Mouse (Mus musculus) urinary bladder, postnatal 4 days (tissue): ENCODE measurements at regions not wholly inside any gene's neighbourhood (a gene's known extent, or its start where the extent isn't known, plus 50 kb on each side); places are given as distances from the start of the nearest gene placed in this dataset.

Source experiments
- DNase-seq, 2 experiments: peaks; one replicate each; pipeline ENCODE4 v3.0.0; 2021 to 2022; ENCODE audit warnings: low spot score in 2 of 2

- DNase-seq = no peak
Observed at GRCm38 (mm10) chr2:61527127-61527526, 51.3 kb upstream of the Tank start.

- DNase-seq = no peak
Observed at GRCm38 (mm10) chr2:61524060-61524734, 54.2 kb upstream of the Tank start.

- no peak for DNase-seq
Observed at GRCm38 (mm10) chr2:61514445-61515123, 63.8 kb upstream of the Tank start.

- no peak for DNase-seq
Observed at GRCm38 (mm10) chr2:61513787-61514444, 64.5 kb upstream of the Tank start.

GRCm38 (mm10) chr2:61503594-61503993 is 74.8 kb upstream of the Tank start:
- DNase-seq = no peak

GRCm38 (mm10) chr2:61501922-61502321 is 76.5 kb upstream of the Tank start:
- no peak for DNase-seq

- DNase-seq = no peak
Observed at GRCm38 (mm10) chr2:61499266-61499665, 79.1 kb upstream of the Tank start.

- DNase-seq = no peak
Observed at GRCm38 (mm10) chr2:61497930-61498329, 80.5 kb upstream of the Tank start.

- no peak for DNase-seq
Observed at GRCm38 (mm10) chr2:61496968-61497367, 81.4 kb upstream of the Tank start.

- peak; percentile 55 to 83 for DNase-seq
Observed at GRCm38 (mm10) chr2:61493918-61494712, 84.3 kb upstream of the Tank start.

- no peak for DNase-seq
Observed at GRCm38 (mm10) chr2:61492043-61492743, 86.2 kb upstream of the Tank start.

GRCm38 (mm10) chr2:61490436-61491109 is 87.8 kb upstream of the Tank start:
- DNase-seq = no peak

GRCm38 (mm10) chr2:61489762-61490161 is 88.6 kb upstream of the Tank start:
- no peak for DNase-seq

GRCm38 (mm10) chr2:61483820-61484219 is 94.6 kb upstream of the Tank start:
- DNase-seq = no peak

- DNase-seq = no peak
Observed at GRCm38 (mm10) chr2:61476648-61477047, 101.7 kb upstream of the Tank start.

- no peak for DNase-seq
Observed at GRCm38 (mm10) chr2:61474626-61475025, 103.8 kb upstream of the Tank start.

- DNase-seq = no peak
Observed at GRCm38 (mm10) chr2:61470521-61470920, 107.9 kb upstream of the Tank start.

GRCm38 (mm10) chr2:61470064-61470463 is 108.3 kb upstream of the Tank start:
- DNase-seq = no peak

- DNase-seq = peak in 1 of 2 experiments; percentile 70
Observed at GRCm38 (mm10) chr2:61455902-61456301, 122.5 kb upstream of the Tank start.

- no peak for DNase-seq
Observed at GRCm38 (mm10) chr2:61454729-61455128, 123.7 kb upstream of the Tank start.

GRCm38 (mm10) chr2:61454311-61454728 is 124.1 kb upstream of the Tank start:
- peak; percentile 73 to 83 for DNase-seq
